In genomic region chr12:100479892-100480621, GRCm38 (mm10) we compare ENCODE assay signal across 8 mouse cellular contexts. TPM values are rescaled to one million over a fixed set of nuclear protein-coding genes. Genes with fewer than 3 reads are reported as not detected.
DNase-seq lines count a peak whose midpoint lies in the region; ATAC-seq lines count a peak whose summit lies in the region.

No protein-coding gene starts in this region.

- WGBS in forebrain, embryonic 11.5 days, result 28% methylated on average over 7 of the region's 7 CpGs
- WGBS in hindbrain, embryonic 14.5 days, result 30% methylated on average over 7 of the region's 7 CpGs
- WGBS in liver, embryonic 11.5 days, result 40% methylated on average over 7 of the region's 7 CpGs

- no peaks in the 10 kb centered on the region for H3K27me3 ChIP-seq in forebrain, embryonic 11.5 days (ENCODE audit: control insufficient read depth, insufficient read depth, low read length)
- H3K27me3 ChIP-seq in hindbrain, embryonic 14.5 days (ENCODE audit: control insufficient read depth, insufficient read depth, low read length), result no peaks in the 10 kb centered on the region
- H3K27me3 ChIP-seq in liver, embryonic 11.5 days (replicated peaks; ENCODE audit: control insufficient read depth, insufficient read depth, low read length), result no peaks in the 10 kb centered on the region

- H3K27ac ChIP-seq in forebrain, embryonic 11.5 days (ENCODE audit: low read depth, low read length), result no peak overlapping the region
- H3K27ac ChIP-seq in hindbrain, embryonic 14.5 days, result no peak overlapping the region
- H3K27ac ChIP-seq in liver, embryonic 11.5 days (ENCODE audit: low read depth, low read length), result no peak overlapping the region

- intact Hi-C loops in left cerebral cortex, postnatal 14 days (cut with DNase I), result loop anchor here (5.0 kb wide), 1 partner anchor 43 kb away; no protein-coding TSS in a partner anchor

- no peaks in the 10 kb centered on the region for H3K9me3 ChIP-seq in forebrain, embryonic 11.5 days (ENCODE audit: control insufficient read depth, low read length)
- H3K9me3 ChIP-seq in hindbrain, embryonic 14.5 days (ENCODE audit: control insufficient read depth, low read length), result no peaks in the 10 kb centered on the region
- no peaks in the 10 kb centered on the region for H3K9me3 ChIP-seq in liver, embryonic 11.5 days (ENCODE audit: control insufficient read depth, low read length)

- no peaks in the 10 kb centered on the region for H3K36me3 ChIP-seq in forebrain, embryonic 11.5 days (ENCODE audit: control insufficient read depth, insufficient read depth, low read length)
- H3K36me3 ChIP-seq in hindbrain, embryonic 14.5 days (replicated peaks; ENCODE audit: control insufficient read depth, insufficient read depth), result peaks cover 5% of the 10 kb centered on the region; the same call in 1 of the 2 replicates
- no peaks in the 10 kb centered on the region for H3K36me3 ChIP-seq in liver, embryonic 11.5 days (ENCODE audit: control insufficient read depth, insufficient read depth, low read length)

- no peak overlapping the region for H3K9ac ChIP-seq in forebrain, embryonic 11.5 days (ENCODE audit: low read length)
- no peak overlapping the region for H3K9ac ChIP-seq in hindbrain, embryonic 14.5 days
- H3K9ac ChIP-seq in liver, embryonic 11.5 days (ENCODE audit: low read depth, low read length), result no peak overlapping the region

- no peak overlapping the region for H3K4me3 ChIP-seq in forebrain, embryonic 11.5 days (ENCODE audit: low read depth, low read length)
- no peak overlapping the region for H3K4me3 ChIP-seq in hindbrain, embryonic 14.5 days (replicated peaks; ENCODE audit: low read length)
- H3K4me3 ChIP-seq in liver, embryonic 11.5 days (ENCODE audit: low read depth, low read length), result no peak overlapping the region

- DNase-seq in left cerebral cortex, postnatal 14 days (ENCODE audit: low spot score in 2 of 2), result peak; percentile 62
- no peak for DNase-seq in left cerebral cortex, adult 11 months (ENCODE audit: low spot score)
- peak; percentile 74 for DNase-seq in adrenal gland, postnatal 14 days
- DNase-seq in forebrain, embryonic 11.5 days (ENCODE audit: low spot score), result peak; percentile 90
- DNase-seq in hindbrain, embryonic 14.5 days (ENCODE audit: low spot score), result peak; percentile 85
- peak; percentile 56 for DNase-seq in liver, embryonic 11.5 days (ENCODE audit: low spot score)
- peak; percentile 64 to 76 for DNase-seq in natural killer cell, adult 2 months (ENCODE audit: low spot score in 2 of 2)
- DNase-seq in thymus, postnatal 10 days (ENCODE audit: low spot score in 2 of 2), result peak; percentile 51 to 76

- no peak overlapping the region for H3K4me2 ChIP-seq in forebrain, embryonic 11.5 days (ENCODE audit: low read depth, low read length, severe bottlenecking)
- no peak overlapping the region for H3K4me2 ChIP-seq in hindbrain, embryonic 14.5 days (replicated peaks)
- no peak overlapping the region for H3K4me2 ChIP-seq in liver, embryonic 11.5 days

- no peaks in the 10 kb centered on the region for H3K4me1 ChIP-seq in forebrain, embryonic 11.5 days (replicated peaks; ENCODE audit: control insufficient read depth, insufficient read depth, low read length)
- no peaks in the 10 kb centered on the region; the same call in 1 of the 2 replicates for H3K4me1 ChIP-seq in hindbrain, embryonic 14.5 days (replicated peaks; ENCODE audit: control insufficient read depth, insufficient read depth, low read length)
- peaks cover 7% of the 10 kb centered on the region; the same call in 1 of the 2 replicates for H3K4me1 ChIP-seq in liver, embryonic 11.5 days (replicated peaks; ENCODE audit: control insufficient read depth, insufficient read depth, low read length)

- ATAC-seq in forebrain, embryonic 11.5 days (replicated peaks; ENCODE audit: low FRiP score), result peak; percentile 70; the same call in 1 of the 2 replicates
- 0 out of 2 replicates have a peak, but pooled peaks have one; percentile 52 for ATAC-seq in hindbrain, embryonic 14.5 days (ENCODE audit: low FRiP score)
- ATAC-seq in liver, embryonic 11.5 days (replicated peaks; ENCODE audit: low FRiP score), result peak; percentile 46

RNA-seq across cellular contexts. Expression of gene Ttc7b, which starts 40.6 kb away (rescaled TPM):
- 100 to 1,000 TPM; 178 to 200 TPM for total RNA-seq in left cerebral cortex, postnatal 14 days (2021)
- 72.5 and 74.6 TPM in 2 replicates for total RNA-seq in adrenal gland, postnatal 14 days (2021)
- polyA plus RNA-seq in forebrain, embryonic 11.5 days (2014; fragmentation: Nextera tagmentation; extraction: Ambion mirVana), result 9.5 and 12.0 TPM in 2 replicates
- polyA plus RNA-seq in hindbrain, embryonic 14.5 days (2014; fragmentation: Nextera tagmentation; extraction: Ambion mirVana), result 12.2 and 12.4 TPM in 2 replicates
- 5.6 and 6.2 TPM in 2 replicates for polyA plus RNA-seq in liver, embryonic 11.5 days (2014; fragmentation: Nextera tagmentation; extraction: Ambion mirVana)
